Mouse (Mus musculus): ENCODE results near the gene Gm5617.
"Not testable (repeated sequence)": the region's sequence is repeated elsewhere in the genome, so short reads cannot be mapped to it uniquely, and the experiment has no call there.

Gm5617 gene

DNA sequence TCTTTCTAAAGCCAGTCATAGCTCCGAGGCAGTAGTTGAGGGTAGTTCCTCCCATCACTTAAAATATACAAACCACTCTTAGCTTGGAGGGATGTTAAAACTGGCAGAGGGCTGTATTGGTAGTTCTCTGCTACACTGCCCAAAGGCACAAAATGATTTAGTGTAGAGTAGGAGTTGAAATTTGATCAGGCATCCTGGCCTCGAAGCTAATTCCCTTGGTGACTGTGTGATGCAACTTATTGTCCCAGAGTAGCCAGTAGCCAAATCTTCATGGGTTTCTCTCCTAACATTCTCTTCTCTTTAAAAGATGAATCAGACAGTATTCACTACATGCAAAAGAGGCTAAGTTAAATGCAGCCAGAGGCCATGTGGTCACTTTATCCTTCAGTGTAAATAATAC lies 7.8 kb downstream of the Gm5617 start:
- no peak for DNase-seq

DNA sequence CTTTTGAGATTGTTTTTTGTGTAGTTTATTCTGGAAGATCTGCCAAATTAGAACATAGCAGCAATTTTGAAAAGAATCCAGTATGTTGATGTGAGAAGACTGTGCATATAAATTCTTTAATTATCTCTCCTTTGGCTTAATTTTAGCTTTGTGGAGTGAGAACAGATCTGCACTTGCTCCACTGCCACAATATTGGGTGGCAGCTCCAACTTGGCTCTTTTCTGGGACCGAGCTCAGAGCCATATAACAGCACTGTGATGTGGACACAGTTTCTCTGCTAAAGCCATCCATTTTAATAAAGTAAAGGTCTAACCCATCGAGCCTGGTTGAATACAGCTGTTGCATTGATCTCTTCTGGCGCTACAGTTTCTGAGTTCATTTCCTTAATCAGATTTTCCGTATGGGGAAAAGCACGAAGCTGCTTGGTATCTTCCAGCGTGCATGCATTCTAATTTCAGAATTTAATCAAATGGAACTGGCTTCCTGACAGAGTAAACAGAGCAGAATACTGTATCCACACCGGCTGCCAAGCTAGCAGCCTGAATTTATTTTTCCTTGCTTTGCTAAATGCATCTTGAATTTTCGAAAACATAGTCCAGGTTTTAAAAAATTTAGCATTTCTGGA lies 9.6 kb downstream of the Gm5617 start:
- DNase-seq, result no peak

DNA sequence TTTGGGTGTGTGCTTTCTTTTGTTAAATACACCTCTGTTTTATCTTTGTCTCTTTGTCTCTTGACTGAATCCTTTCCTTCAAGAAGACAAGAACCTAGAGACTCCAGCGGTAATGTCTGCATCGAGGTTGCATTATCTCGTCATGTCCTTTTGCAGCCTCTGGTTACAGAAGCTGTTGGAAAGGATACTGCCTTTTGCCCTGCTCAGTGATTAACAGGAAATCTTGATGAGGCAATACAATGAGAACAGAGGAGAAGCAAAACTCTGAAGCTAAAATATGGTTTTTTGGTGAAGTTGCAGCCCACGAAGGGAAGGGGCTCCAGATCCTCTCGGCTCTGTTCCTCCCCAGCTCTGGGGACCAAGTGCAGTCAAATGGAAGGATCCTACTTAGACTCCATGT lies 14.9 kb downstream of the Gm5617 start:
- DNase-seq, result no peak

DNA sequence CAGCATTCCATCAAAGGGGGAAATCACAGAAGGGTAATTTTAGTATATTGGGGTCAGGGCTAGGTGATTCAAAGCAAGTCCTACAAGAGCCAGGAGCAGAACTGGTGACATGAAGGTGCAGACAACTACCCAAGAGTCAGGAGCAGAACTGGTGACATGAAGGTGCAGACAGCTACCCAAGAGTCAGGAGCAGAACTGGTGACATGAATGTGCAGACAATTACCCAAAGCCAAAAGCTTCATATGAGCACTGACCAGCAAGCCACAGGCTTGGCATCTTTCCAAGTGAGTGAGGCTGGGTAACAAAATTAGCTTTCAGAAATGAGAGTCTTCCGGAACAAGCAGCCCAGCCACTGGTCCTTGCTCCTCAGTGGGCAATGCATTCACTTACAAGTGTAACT lies 20.1 kb downstream of the Gm5617 start:
- peak; percentile 25 for DNase-seq

DNA sequence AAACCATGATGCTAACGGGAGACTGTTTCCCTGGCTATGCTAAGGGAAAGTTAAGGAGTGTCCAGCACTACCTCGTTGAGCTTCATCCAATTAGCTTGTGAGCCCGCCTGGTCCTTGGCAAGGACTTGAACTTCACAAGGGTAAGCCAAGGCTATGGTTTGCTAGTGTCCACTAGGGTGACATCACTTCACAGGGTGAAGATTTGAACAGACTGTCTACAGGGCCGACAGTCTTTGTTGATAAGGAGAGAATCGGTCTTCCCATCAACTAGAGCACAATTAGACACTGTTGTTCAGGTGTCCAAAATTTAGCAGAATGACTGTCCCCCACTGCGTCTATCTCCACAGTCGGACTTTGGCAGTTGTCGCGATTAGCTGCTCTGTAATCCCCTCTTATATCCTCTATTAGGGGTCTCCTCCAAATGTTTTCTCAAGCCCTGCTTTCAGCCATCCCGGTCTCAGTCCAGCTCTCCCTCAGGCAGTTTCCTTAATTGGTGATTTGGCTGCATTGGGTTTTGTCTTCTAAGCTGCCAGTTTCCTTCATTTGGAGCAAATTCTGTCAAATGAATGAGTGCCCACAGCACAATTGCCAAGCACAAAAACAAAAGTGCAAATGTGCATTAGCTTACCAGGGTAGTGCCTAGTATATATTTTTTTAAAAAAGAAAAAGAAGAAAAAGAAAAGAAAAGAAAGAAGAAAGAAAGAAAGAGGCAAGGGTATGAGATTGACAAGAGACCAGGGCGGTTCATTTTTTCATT lies 21.6 kb downstream of the Gm5617 start:
- no peak for DNase-seq

DNA sequence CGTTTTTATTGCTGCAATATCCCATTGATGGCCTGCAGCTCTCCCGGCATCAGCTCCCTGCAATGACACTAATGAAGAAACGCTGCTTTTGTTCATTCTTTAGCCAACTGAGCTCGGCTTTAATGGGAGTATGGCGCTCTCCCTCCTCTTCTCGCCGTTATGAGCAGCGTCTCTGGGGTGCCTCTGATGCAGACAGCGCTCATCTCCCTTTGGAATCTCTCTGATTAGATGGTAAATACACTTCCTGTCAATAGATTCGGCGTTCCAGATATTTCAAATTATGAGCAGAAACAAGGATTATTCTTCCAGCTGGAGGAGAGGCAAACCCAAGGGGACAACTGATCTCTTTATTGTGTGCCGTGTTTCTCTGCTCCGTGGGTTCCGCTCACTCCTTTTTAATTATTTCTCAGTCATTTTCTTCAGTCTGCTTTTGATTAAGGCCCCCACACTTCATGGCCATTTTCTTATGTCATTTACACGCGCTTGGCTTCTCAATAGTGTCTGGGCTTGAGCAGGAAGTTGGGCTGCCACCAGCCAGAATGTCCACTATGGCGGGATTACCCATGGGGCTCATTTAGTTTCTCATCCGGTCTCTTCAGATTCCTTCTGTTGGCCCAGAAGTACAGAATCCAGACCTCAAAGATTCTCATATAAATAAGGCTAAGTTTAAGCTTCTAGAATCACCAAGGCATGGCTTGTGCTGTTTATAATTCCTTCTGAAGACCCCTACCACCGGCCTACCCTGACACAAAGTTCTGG lies 22.3 kb downstream of the Gm5617 start:
- DNase-seq, result peak; percentile 9

DNA sequence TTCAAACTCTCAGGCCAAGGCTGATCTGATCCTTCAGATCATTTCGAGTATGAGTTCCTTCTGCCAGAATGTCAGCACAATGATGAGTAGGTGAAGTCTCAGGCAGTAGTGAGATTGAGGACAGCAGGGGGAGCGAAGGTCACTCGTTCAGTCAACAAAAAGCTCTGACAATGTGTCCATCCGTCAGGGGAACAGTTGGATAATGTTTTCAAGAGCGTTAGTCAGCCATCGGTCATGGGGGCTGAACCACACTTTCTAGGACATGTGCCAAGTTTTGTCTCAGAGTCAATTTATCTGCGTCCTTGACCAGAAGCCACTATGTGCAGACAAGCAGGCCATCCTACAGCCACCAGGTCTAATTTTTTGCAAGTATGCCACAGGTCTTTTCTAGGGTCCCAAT lies 25.2 kb downstream of the Gm5617 start:
- DNase-seq, result not testable (repeated sequence)

DNA sequence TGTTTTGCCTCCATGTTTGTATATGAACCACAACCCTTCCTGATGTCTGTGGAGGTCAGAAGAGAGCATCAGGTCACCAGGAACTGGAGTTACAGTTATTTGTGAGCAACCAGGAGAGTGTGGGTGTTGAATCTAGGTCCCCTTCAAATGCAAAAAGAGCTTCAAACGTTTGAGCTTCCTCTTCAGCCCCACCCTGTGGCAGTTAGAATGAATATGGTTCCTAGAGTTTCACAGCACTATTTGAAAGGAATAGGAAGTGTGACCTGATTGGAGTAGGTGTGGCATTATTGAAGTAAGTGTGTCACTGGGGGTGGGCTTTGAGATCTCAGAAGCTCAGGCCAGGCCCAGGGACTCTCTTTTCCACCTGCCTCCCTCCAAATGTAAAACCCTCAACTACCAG lies 30.3 kb downstream of the Gm5617 start:
- DNase-seq, result no peak

DNA sequence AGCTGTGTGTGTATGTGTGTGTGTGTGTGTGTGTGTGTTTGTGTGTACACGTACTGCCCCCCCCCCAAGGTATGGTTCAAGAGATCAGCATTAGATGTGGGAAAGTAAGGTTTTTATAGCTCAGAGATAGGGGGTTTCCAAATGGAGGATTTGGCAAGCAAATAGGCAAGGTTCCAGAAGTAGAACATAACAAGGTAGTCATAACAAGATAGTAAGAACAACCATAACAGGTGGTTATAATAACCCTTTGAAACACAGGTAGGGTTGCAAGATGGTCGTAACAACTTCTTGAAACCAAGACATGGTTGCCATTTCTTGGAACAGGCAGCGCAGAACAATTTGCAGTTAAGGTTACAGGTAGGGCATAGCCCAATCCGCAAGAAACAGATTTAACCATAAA lies 31.3 kb downstream of the Gm5617 start:
- no peak for DNase-seq

DNA sequence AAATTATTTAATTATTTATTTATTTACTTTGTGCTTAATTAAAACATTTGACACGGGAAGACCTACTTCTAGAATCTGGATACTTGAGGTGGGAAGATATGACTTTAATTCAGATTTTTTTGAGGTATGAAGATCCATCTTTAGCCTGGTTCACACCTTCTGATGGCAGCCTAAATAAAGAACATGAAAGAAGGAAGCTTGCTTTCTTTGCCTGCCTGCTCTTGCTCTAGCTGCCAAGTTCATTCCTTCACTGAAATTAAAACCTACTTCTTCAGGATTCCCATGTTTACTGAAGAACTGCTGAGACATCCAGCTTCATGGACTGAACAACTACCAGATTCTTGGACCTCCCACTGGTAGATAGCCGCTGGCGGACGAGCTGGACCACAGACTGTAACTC lies 36.1 kb downstream of the Gm5617 start:
- DNase-seq, result no peak

DNA sequence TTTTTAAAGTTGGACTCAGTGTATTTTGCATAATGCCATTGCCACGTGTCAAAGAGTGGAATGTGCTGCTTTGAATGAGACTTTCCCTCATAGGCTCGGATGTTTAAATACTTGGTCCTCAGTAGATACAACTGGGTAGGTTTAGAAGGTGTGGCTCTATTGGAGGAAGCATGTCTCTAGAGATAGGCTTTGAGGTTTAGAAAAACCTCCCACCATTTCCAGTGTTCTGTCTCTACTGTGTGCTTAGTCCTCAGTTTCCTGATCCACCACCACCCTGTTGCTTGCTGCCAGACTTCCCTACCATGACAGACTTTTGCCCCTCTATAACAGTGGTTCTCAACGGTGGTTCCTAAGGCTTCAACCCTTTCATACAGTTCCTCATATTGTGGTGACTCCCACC lies 37.0 kb downstream of the Gm5617 start:
- DNase-seq, result no peak

DNA sequence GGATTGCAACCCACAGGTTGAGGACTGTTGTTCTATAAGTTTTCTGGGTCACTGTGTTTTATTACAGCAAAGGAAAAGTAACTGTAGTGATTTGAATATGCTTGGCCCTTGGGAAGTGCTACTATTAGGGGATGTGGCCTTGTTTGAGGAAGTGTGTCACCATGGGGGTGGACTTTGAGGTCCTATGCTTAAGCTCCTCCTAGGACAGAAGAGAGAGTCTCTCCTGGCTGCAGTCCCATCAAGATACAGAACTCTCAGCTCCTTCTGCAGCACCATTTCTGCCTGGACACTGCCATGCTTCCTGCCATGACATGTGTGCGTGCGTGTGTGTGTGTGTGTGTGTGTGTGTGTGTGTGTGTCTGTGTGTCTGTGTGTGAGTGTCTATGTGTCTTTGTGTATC lies 37.5 kb downstream of the Gm5617 start:
- DNase-seq, result peak; percentile 7

DNA sequence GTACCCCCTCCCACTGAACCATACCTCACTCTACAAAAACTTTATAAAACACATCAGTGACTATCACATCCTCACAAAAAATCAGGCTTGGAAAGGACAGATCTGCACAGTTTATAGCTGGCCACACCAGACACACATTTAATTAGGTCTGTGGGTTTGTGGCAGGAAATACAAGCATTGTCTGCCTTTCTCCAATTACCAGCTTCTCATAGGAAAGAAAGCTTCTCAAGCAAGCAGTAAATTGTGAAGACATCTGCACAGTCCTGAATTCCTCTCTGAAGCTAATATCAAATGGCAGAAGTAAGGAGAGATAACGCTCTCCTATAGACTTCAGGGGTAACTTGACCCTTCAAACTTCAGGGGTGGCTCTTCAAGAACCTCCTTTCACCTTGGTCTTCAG lies 41.2 kb downstream of the Gm5617 start:
- DNase-seq, result no peak

DNA sequence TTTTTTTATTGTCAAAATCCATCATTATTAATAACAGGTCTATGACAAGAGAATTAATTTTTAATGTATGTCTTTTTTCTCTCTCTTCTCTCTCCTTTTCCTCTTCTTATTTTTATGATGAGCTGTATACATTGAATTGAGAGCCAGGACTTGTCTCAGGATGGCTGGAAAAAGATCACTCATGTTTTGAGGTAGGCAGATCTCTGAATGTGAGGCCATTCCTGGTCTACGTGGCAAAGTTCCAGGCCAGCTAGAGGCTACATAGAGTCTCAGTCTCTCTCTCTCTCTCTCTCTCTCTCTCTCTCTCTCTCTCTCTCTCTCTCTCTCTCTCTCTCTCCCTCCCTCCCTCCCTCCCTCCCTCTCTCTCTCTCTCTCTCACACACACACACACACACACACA lies 42.4 kb downstream of the Gm5617 start:
- not testable (repeated sequence) for DNase-seq

DNA sequence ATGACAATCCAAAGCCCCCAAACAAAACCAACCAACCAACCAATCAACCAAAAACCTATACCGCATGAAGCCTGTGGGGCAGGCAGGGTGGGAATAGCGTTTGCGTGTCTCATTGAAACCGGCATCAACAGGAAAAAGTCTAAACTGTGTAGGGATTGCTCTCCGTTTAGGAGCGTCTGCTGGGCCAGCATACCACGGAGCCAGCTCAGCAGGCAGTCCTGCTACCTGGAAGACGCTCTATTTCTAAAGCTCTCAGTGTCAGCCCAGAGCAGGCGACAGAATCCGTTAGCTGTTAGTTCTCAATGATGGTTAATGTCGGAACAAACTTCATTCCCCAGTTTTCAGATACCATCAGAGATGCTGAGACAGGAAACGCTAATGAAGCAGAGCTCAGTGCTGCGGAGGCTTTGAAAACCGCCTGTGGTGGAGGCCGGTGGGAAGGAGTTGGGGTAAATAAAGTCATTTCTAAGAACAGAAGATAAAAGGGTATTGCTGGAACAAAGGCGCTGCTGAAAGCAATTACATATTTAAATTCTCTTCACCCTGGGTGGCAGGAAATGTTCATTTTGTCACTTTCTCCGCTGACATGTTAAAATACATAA lies 42.9 kb downstream of the Gm5617 start:
- no peak for DNase-seq

DNA sequence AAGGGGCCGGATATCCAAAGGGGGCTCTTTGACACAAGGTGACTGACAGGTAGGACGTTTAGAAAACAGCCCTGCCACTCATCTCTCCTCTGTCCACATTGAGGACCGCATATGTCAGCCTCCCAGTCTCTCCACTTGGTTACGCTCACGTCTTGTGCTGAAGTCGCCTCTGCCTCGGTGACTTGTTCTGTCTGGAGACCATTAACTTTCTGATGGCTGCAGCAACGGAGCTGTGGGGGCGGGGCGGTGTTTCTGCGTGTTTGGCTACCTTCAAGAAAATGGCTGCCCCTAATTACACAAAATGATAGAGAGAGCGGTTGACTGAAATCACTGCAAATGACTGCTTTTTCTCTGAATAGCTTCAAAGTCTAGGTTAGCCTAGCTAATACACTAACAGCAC lies 43.4 kb downstream of the Gm5617 start:
- no peak for DNase-seq
